9 mouse cellular contexts compared by ENCODE assay signal in the genomic region with DNA sequence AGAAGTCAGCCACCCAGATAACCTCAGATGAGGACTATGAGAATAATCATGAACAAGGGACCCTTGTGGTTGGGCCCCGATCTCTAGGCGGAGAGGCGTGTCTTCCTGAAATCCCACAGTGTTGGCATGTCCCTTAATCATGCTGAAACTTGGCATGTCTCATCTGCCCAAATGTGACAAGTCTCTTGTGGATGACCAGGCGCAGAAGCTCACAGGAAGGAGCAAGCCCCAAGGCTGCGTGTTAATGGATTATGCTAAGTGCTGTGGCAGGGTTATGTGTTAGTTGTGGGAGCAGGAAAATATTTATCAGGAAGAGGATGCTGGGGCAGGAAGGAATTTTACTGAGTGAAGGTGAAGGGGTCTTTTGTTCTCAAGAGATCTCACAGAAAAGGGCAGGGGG.
DNase-seq lines count a peak whose midpoint lies in the region; ATAC-seq lines count a peak whose summit lies in the region.
"Had no signal": no experiment of that assay in that cellular context is flagged by ENCODE, and none has a peak within 500 bp of the region (broad histone marks: within the 10 kb centered on the region; RNA-seq: fewer than 3 reads in every experiment).

No protein-coding gene starts in this region.

- ATAC-seq in liver, embryonic 11.5 days (replicated peaks; ENCODE audit: low FRiP score): no peak
- no peak for ATAC-seq in heart, embryonic 13.5 days (ENCODE audit: extremely low read depth, insufficient number of reproducible peaks, low FRiP score, low TSS enrichment)
- peak; percentile 46 for ATAC-seq in intestine, embryonic 15.5 days
- ATAC-seq in inflammation-experienced regulatory T-cells, adult 6 months: no peak

- H3K27ac ChIP-seq in liver, embryonic 11.5 days (ENCODE audit: low read depth, low read length): 0 out of 2 replicates have a peak overlapping the region, but pooled peaks have one; percentile 19
- H3K27ac ChIP-seq in heart, embryonic 13.5 days (replicated peaks): peak overlapping the region; percentile 74
- peak overlapping the region; percentile 89 for H3K27ac ChIP-seq in intestine, embryonic 15.5 days
- H3K27ac ChIP-seq in macrophage: peak overlapping the region; percentile 54

- no peaks in the 10 kb centered on the region for H3K9me3 ChIP-seq in liver, embryonic 11.5 days (ENCODE audit: control insufficient read depth, low read length)
- no peaks in the 10 kb centered on the region for H3K9me3 ChIP-seq in heart, embryonic 13.5 days
- no peaks in the 10 kb centered on the region for H3K9me3 ChIP-seq in intestine, embryonic 15.5 days
- H3K9me3 ChIP-seq: megakaryocyte, embryonic 14.5 days had no signal

- WGBS in liver, embryonic 11.5 days: 76% methylated on average over 5 of the region's 5 CpGs
- 55% methylated on average over 5 of the region's 5 CpGs for WGBS in heart, embryonic 13.5 days
- WGBS in intestine, embryonic 15.5 days: 56% methylated on average over 5 of the region's 5 CpGs
- 87% methylated on average over 5 of the region's 5 CpGs for WGBS in macrophage (ENCODE audit: missing documents)

- H3K9ac ChIP-seq in liver, embryonic 11.5 days (ENCODE audit: low read depth, low read length): no peak overlapping the region
- no peak overlapping the region for H3K9ac ChIP-seq in heart, embryonic 13.5 days
- H3K9ac ChIP-seq in intestine, embryonic 15.5 days: no peak overlapping the region

- H3K27me3 ChIP-seq in liver, embryonic 11.5 days (replicated peaks; ENCODE audit: control insufficient read depth, insufficient read depth, low read length): no peaks in the 10 kb centered on the region
- H3K27me3 ChIP-seq in heart, embryonic 13.5 days (replicated peaks): no peaks in the 10 kb centered on the region
- no peaks in the 10 kb centered on the region for H3K27me3 ChIP-seq in intestine, embryonic 15.5 days (replicated peaks)

- peaks cover 5% of the 10 kb centered on the region; the same call in 1 of the 2 replicates for H3K4me1 ChIP-seq in liver, embryonic 11.5 days (replicated peaks; ENCODE audit: control insufficient read depth, insufficient read depth, low read length)
- peaks cover 25% of the 10 kb centered on the region for H3K4me1 ChIP-seq in heart, embryonic 13.5 days
- peaks cover 19% of the 10 kb centered on the region for H3K4me1 ChIP-seq in intestine, embryonic 15.5 days (replicated peaks)

- DNase-seq in liver, embryonic 11.5 days (ENCODE audit: low spot score): no peak
- DNase-seq in liver: no peak
- DNase-seq in spleen, postnatal 14 days (ENCODE audit: low spot score in 2 of 2): no peak
- DNase-seq: thymus, postnatal 25 days had no signal

- no peak overlapping the region for H3K4me3 ChIP-seq in liver, embryonic 11.5 days (ENCODE audit: low read depth, low read length)
- H3K4me3 ChIP-seq in heart, embryonic 13.5 days: no peak overlapping the region
- H3K4me3 ChIP-seq in intestine, embryonic 15.5 days (replicated peaks): no peak overlapping the region
- no peak overlapping the region for H3K4me3 ChIP-seq in macrophage (ENCODE audit: inconsistent target)
- H3K4me3 ChIP-seq: megakaryocyte, embryonic 14.5 days had no signal

- H3K4me2 ChIP-seq in liver, embryonic 11.5 days: no peak overlapping the region
- H3K4me2 ChIP-seq in heart, embryonic 13.5 days: no peak overlapping the region
- H3K4me2 ChIP-seq in intestine, embryonic 15.5 days (replicated peaks): no peak overlapping the region

- H3K36me3 ChIP-seq in liver, embryonic 11.5 days (ENCODE audit: control insufficient read depth, insufficient read depth, low read length): no peaks in the 10 kb centered on the region
- no peaks in the 10 kb centered on the region for H3K36me3 ChIP-seq in heart, embryonic 13.5 days
- no peaks in the 10 kb centered on the region for H3K36me3 ChIP-seq in intestine, embryonic 15.5 days
- H3K36me3 ChIP-seq in macrophage (ENCODE audit: inconsistent target): no peaks in the 10 kb centered on the region

- no peaks in the 10 kb centered on the region for H3K79me2 ChIP-seq in macrophage (ENCODE audit: inconsistent target)

Comparison
In these comparisons a context has a peak if more than half of its experiments do, and no peak if none do; other contexts are left out.
1. H3K27ac ChIP-seq: peak in every context shown above with its lines; median percentile 89 in intestine, embryonic 15.5 days; 74 in heart, embryonic 13.5 days; 54 in macrophage; 19 in liver, embryonic 11.5 days.